Mouse (Mus musculus): ENCODE measurements around the gene Numa1. TPM values are rescaled to one million over a fixed set of nuclear protein-coding genes. Genes with fewer than 3 reads are reported as not detected.

Gene Numa1
- total RNA-seq, 2 experiments from 2014 or later: 83.1 to 156 TPM

DNA sequence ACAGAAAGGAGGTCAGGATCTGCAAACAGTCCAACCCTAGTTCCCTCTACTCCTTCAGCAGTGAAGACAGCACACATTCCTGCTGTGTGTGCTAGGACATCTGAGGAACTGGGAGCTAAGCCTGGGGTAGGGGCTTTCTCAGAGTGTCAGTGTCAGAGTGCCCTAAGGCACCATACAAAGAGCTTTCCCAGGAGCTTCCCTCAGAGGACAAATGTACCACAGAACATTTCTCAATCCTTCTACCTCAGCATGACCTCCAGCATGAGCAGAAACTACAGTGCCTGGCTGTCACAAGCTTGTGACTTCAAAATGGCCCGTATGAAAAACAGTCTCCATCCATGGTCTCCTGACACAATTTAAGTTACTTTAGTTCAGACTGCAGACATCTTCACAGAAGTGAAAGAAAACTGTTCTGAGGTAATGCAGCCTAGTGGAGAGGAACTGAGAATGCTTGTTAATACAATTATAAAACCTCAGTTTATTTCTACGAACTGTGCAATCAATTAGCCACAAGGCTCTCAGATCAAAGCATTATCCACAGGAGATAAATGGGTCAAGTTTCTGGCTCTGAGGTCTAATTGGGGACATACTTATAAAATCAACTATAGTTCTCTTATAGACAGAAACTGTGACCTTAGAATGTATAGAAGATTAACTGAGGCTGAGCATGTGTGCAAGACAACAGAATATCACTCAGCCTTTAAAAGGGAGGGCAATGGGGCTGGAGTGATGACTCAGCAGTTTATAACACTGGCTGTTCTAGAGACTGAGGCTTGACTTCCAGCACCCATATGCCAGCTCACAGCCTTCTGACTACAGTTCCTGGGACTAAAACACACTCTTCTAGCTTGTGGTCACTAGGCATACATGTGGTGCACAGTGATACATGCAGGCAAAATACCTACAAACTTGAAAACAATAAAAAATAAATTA lies 91.5 kb downstream of the Numa1 start:
- peak; percentile 44 for ATAC-seq (replicated peaks; ENCODE audit: poor library complexity)

DNA sequence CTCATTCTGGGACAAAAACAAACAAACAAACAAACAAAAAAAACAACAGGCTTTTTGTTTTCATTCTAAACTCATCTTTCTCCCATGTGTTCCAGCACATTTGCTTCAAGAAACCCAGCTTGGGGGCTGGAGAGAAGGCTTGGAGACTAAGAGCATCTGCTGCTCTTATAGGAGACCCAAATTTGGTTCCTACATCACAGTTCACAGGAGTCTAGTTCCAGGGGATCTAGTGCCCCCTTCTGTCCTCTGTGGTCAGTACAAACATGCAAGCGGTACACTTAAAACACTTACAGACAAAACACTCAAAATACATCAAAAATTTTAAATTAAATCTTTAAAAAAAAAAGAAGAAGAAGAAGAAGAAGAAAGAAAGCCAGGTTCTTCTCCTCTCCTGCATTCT lies 101.0 kb downstream of the Numa1 start:
- ATAC-seq (replicated peaks; ENCODE audit: poor library complexity): peak; percentile 50; the same call in 1 of the 2 replicates

DNA sequence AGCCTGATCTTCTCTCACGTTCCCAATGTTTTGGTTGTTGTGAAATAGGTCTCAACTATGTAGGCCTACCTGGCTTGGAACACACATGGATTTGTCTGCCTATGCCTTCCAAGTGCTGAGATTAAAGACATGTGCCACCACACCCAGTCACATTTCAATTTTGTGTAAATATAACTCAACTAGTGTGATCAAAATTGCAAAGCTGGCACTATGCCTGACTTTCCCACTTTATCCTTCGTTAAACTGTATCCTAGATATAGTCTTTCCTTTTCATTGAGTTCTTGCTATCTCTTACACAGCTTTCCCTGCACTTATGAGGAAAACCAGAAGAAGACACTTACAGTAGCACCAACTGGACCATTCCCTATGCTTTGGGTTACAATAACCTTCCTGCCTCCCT lies 101.6 kb downstream of the Numa1 start:
- no peak for ATAC-seq (replicated peaks; ENCODE audit: poor library complexity)

DNA sequence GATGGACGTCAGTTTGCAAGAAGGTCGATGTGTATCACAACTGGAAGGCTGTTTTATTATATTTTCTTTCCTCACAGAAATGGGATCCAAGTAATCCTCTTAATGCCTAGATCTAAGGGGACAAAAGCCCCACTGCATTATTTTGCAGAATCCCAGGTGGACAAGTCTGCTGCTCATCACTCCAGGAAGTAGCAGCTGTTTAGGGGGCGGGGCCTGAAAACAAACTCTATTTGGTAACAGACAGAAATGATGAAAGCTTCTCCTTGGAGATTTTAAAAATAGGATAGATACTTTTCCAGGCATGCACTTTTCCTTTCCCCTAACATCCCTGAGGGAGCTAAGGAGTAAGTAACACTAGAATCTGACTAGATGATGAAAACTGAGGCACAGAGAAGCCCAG lies 103.4 kb downstream of the Numa1 start:
- no peak for ATAC-seq (replicated peaks; ENCODE audit: poor library complexity)

DNA sequence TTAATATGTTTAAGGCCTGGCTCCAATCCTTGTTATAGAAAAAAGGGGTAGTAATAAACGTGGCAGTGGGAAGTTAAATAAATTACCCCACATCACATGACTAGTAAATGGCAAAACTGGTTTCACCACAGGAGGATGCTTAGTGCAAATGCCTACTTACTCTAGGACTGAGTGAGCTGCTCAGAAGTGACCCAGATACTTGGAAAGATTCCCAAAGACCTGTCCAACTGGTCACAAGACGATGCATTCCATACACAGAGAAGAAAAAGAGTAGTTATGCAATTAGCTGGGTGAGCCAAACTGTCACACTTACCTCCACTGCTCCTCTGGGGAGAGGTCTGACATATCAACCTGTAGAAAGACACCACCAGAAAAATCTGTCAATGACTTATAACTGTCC lies 108.4 kb downstream of the Numa1 start:
- ATAC-seq (replicated peaks; ENCODE audit: poor library complexity): no peak

- ATAC-seq (replicated peaks; ENCODE audit: poor library complexity): peak; percentile 80
Measured at GRCm38 (mm10) chr7:102048524-102048923, 114.6 kb downstream of the Numa1 start.

DNA sequence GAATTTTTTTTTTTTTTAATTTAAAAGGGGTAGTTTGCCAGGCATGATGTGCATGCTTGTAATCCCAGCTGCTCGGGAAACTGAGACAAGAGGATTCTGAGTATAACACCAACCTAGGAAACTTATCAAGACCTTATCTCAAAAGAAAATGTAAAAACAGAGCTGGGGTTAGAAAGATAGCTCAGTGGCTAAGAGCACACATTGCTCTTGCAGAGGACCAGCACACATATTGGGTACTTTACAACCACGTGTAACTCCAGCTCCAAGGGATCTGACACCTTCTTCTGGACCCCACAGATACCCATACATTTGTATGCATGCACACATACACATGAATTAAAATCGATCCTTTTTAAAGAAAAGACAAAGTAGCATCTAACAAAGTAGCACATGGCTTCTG lies 127.4 kb downstream of the Numa1 start:
- no peak for ATAC-seq (replicated peaks; ENCODE audit: poor library complexity)

- no peak for ATAC-seq (replicated peaks; ENCODE audit: poor library complexity)
Measured at GRCm38 (mm10) chr7:102062203-102062602, 128.3 kb downstream of the Numa1 start.

DNA sequence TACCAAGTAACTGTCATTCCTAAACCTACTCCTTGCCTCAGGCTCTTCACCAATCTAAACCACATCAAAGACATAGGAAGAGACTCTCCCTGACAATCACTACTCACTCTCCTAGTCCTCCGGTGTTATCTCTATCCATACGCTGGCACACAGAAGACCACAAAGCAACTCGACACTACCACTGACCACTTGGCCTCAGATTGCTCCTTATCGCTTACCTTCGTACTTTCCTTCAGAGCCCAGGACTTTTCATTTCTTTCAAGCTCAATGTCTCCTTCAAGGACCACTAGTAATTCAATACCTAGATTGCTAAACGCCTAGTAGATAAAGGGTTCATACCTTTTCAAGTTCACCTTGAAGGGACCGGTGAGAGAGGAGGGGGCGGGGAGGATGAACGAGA lies 130.0 kb downstream of the Numa1 start:
- no peak for ATAC-seq (replicated peaks; ENCODE audit: poor library complexity)

Other genes with a start within 250 kb of the Numa1 start
- not detected in 2 replicates for gene Phox2a, start 115.8 kb upstream of the Numa1 start, total RNA-seq (2015)
- gene Phox2a, start 115.8 kb upstream of the Numa1 start, total RNA-seq (2017): not detected in 2 replicates
- 1.2 and 4.0 TPM in 2 replicates for gene Inppl1, start 95.9 kb upstream of the Numa1 start, total RNA-seq (2015)
- 1.6 and 4.6 TPM in 2 replicates for gene Inppl1, start 95.9 kb upstream of the Numa1 start, total RNA-seq (2017)
- not detected in 2 replicates for gene Folr2, start 76.9 kb upstream of the Numa1 start, total RNA-seq (2015)
- gene Folr2, start 76.9 kb upstream of the Numa1 start, total RNA-seq (2017): not detected in 2 replicates
- gene Anapc15, start 70.4 kb upstream of the Numa1 start, total RNA-seq (2015): 56.2 and 70.6 TPM in 2 replicates
- 98.6 and 132 TPM in 2 replicates for gene Anapc15, start 70.4 kb upstream of the Numa1 start, total RNA-seq (2017)
- gene Folr1, start 63.3 kb upstream of the Numa1 start, total RNA-seq (2015): 0.74 and 1.9 TPM in 2 replicates
- 0.37 TPM in 1 of 2 replicates, not detected in the other for gene Folr1, start 63.3 kb upstream of the Numa1 start, total RNA-seq (2017)
- gene Lamtor1, start 28.2 kb upstream of the Numa1 start, total RNA-seq (2015): 74.7 and 91.8 TPM in 2 replicates
- 75.0 and 75.7 TPM in 2 replicates for gene Lamtor1, start 28.2 kb upstream of the Numa1 start, total RNA-seq (2017)
- 0.10 TPM in 1 of 2 replicates, not detected in the other for gene Tomt, start 27.8 kb upstream of the Numa1 start, total RNA-seq (2015)
- gene Tomt, start 27.8 kb upstream of the Numa1 start, total RNA-seq (2017): 0.07 TPM in 1 of 2 replicates, not detected in the other
- 1.9 and 3.8 TPM in 2 replicates for gene Lrrc51, start 216 bp upstream of the Numa1 start, total RNA-seq (2015)
- gene Lrrc51, start 216 bp upstream of the Numa1 start, total RNA-seq (2017): 1.0 TPM in 1 of 2 replicates, not detected in the other
- gene Il18bp, start 84.6 kb downstream of the Numa1 start, total RNA-seq (2015): 3.1 and 7.6 TPM in 2 replicates
- gene Il18bp, start 84.6 kb downstream of the Numa1 start, total RNA-seq (2017): 2.1 and 2.5 TPM in 2 replicates
- 11.3 and 12.2 TPM in 2 replicates for gene Rnf121, start 131.4 kb downstream of the Numa1 start, total RNA-seq (2015)
- gene Rnf121, start 131.4 kb downstream of the Numa1 start, total RNA-seq (2017): 7.1 and 12.7 TPM in 2 replicates
- gene Xndc1, start 131.4 kb downstream of the Numa1 start, total RNA-seq (2015): 17.6 and 19.7 TPM in 2 replicates
- gene Xndc1, start 131.4 kb downstream of the Numa1 start, total RNA-seq (2017): 28.4 and 30.3 TPM in 2 replicates
- gene Xntrpc, start 131.6 kb downstream of the Numa1 start, total RNA-seq (2015): 0.57 and 0.85 TPM in 2 replicates
- gene Xntrpc, start 131.6 kb downstream of the Numa1 start, total RNA-seq (2017): 0.34 and 0.92 TPM in 2 replicates
- not detected in 2 replicates for gene Trpc2, start 149.0 kb downstream of the Numa1 start, total RNA-seq (2015)
- 0.24 TPM in 1 of 2 replicates, not detected in the other for gene Trpc2, start 149.0 kb downstream of the Numa1 start, total RNA-seq (2017)
- gene Art1, start 167.6 kb downstream of the Numa1 start, total RNA-seq (2015): not detected in 2 replicates
- gene Art1, start 167.6 kb downstream of the Numa1 start, total RNA-seq (2017): not detected in 2 replicates
- 0.12 TPM in 1 of 2 replicates, not detected in the other for gene Art5, start 175.4 kb downstream of the Numa1 start, total RNA-seq (2015)
- 0.17 and 0.20 TPM in 2 replicates for gene Art5, start 175.4 kb downstream of the Numa1 start, total RNA-seq (2017)
- not detected in 2 replicates for gene Chrna10, start 182.7 kb downstream of the Numa1 start, total RNA-seq (2015)
- not detected in 2 replicates for gene Chrna10, start 182.7 kb downstream of the Numa1 start, total RNA-seq (2017)